Mouse (Mus musculus): ENCODE data around the gene E2f4.

The E2f4 gene

DNA sequence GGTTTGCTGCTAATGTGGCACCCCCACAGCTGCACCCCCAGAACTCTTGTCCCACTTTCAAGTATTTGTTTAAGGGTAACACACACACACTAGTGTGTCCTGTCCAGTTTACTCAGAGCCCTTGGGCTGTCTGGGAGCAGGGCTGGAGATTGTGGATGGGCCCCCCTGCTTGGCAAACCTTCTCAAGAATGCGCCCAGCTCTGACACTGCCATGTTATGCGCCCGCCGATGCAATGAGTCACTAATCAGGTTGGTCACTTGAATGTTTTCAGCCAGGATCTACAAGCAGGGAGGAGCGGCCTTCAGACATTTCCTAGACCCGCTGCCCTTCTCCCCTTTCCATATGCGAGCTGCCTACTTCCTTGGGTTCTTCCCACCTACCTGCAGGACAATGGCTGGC lies 5.0 kb upstream of the E2f4 start:
- no peak for DNase-seq (ENCODE audit: low read depth, low spot score)

DNA sequence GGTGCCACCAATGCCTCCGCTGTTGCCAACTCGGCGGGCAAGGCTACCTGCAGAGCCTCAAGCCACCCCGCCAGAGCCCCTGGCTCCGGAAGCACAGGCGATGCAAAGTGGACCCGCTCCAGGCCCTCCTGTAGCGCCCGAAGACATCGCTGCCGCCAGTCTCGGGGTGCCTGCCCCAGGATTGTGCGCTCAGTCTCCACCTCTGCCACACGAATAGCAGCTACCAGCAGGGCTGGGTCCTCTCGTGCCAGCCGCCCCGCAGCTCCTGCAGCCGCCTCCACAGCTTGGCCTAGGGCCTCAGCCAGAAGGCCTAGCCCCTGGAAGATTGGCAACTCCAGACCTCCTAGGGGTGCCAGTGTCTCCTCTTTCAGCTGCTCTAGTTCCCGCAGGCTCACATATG lies 4.1 kb upstream of the E2f4 start:
- no peak for DNase-seq (ENCODE audit: low read depth, low spot score)

DNA sequence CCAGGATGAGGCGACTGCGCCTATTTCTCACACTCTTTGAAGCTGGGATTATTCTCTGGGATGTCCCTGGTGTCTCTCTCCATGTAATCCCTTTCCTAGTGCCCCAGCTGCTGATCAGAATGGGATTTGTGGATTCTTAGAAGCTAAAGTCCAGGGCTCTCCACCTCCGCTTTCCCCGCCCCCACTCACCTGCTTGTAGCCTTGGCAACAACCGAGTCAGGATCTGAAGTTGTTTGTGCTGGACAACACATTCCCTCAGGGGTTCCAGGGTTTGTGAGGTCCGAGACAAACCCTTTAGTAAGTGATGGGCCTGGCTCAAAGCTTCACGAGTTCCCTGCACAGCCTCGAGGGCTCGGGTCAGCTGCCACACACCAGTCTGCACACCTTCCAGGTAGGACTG lies 2.7 kb upstream of the E2f4 start:
- DNase-seq (ENCODE audit: low read depth, low spot score) = no peak

DNA sequence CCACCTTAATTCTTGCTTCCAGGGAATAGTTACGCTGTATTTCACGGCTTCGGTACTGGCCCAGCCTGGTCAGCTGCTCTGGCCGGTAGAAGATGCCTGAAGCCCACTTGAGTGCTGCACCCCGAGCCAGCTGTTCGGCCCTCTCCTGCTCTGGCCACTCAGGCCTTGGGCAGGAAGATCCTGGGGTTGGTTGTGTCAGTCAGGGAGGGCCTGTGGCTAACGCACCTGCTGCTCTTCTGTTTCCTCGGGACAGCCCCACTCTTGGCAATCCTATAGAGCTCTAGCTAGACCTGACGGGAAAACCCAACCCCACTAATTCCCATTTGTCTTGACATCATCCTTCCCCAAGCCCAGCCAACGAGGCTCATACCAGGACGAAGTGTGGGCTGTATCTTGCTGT lies 2.2 kb upstream of the E2f4 start:
- no peak for DNase-seq (ENCODE audit: low read depth, low spot score)

DNA sequence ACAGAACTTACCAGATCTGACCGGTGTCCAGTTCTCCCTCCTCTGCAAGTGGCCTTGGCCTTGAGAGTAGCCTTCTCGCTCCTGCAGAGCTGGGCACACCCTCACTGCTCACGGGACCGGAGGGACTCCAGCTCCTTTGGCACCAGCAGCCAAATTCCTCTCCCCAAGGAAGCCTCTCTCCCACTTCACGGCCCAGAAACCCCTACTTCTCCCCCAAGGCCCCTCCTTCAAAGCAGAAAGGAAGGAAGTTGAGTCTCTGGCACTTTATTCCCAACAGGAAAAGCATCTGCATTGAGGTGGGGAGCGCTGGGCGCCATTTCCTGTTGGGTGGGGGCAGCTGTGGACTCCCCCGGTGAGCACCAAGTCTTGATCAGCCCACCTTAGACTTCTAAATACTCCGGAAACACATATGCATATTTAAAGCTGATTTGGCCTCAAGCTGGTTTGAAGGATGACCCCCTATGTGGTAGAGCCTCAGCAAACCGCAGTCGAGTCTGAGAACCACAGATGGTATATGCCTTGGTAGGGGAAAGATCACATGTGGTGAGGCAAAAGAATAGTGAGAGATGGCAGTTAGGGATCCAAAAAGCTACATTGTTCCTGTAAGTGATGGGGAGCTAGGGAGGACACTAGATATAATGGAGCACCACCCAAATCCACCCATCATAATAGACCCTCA lies 1.4 kb upstream of the E2f4 start, which contains the start of gene Exoc3l:
Exoc3l (minus strand) TSS at position 207 of the 679 bp plus-strand sequence.
- no peak for DNase-seq (ENCODE audit: low read depth, low spot score)

DNA sequence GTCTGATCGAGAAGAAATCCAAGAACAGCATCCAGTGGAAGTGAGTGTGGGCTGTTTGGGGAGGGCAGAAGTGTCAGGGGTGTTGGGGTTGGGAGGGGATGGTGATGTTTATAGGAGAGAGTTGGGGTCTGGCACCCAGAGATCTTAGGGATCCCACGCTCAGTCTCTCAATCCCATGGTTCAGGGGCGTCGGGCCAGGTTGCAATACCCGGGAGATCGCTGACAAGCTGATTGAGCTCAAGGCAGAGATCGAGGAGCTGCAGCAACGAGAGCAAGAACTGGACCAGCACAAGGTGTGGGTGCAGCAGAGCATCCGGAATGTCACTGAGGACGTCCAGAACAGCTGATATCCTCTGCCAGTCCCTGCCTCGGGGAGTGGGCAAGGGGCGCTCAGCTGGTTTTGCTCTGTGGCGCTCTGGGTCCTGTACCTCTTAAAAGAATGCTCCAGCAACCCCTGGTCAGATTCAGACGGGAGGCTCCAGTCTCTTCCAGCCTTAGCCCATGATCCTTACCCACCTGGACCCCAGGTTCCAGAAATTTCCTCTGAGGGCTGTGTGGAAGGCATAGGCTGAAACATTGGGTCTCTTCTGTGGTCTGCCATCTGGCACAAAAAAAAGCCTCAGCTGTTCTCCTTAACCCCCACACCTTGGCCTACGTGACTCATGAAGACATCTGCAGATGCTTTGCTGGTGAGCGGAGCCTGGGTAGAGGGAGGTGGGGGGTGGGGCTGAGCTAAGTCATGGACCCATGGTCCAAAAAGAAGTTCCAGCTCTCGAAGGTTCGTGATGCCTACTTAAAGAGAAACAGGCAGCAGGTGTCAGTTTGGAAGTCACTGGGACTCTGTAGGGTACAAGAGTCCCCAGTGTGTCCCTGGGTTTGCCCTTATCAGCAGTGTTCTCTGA lies 1.1 kb downstream of the E2f4 start:
- DNase-seq (ENCODE audit: low read depth, low spot score) = no peak

DNA sequence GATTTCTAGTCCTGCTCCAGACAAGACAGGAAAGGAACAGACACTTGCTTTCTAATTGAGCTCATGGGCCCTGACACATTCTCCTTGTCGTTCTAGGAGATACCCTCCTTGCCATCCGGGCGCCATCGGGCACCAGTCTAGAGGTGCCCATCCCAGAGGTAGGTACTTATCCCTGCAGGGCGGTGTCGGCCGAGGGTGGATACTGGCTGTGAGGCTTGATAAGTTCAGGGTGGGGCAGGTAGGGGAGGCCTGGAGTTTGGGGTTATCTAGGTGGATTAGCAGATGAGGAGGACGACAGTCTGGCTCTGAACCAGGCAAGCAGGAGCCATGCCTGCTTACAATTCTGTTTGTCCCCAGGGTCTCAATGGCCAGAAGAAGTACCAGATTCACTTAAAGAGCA lies 2.5 kb downstream of the E2f4 start:
- DNase-seq (ENCODE audit: low read depth, low spot score) = no peak

DNA sequence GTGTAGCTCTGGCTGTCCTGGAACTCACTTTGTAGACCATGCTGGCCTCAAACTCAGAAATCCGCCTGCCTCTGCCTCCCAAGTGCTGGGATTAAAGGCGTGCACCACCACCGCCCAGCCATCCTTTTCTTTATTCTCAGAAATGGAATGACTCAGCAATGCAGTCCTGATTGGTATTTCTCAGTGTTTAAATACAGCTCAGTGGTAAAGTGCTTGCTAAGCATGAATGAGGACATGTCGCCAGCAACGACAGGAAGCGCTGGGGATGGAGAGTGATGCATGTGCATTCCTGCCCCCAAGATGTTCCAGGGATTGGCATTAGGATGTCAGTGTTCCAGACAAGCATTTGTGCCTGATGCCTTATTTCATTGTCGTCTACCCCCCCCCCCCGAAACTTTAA lies 5.9 kb downstream of the E2f4 start:
- no peak for DNase-seq (ENCODE audit: low read depth, low spot score)

DNA sequence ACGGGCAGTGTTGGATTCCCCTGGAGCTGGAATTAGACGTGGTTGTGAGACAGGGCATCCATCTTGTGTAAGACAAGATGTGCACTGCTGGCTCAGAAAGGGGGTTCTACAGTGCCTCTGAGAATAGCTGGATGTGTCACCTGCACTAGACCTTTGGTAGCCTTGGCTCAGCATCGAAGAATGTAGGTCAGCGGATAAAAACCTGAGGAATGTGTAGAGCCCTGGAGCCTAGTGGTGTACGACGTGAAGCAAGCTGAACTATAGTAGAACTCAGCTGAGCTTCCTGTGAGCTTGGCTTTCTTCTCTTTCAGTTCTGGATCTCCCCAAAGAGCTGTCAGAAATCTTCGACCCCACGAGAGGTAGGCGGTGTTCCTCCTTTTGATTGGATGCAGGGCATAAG lies 6.4 kb downstream of the E2f4 start:
- DNase-seq (ENCODE audit: low read depth, low spot score) = no peak

DNA sequence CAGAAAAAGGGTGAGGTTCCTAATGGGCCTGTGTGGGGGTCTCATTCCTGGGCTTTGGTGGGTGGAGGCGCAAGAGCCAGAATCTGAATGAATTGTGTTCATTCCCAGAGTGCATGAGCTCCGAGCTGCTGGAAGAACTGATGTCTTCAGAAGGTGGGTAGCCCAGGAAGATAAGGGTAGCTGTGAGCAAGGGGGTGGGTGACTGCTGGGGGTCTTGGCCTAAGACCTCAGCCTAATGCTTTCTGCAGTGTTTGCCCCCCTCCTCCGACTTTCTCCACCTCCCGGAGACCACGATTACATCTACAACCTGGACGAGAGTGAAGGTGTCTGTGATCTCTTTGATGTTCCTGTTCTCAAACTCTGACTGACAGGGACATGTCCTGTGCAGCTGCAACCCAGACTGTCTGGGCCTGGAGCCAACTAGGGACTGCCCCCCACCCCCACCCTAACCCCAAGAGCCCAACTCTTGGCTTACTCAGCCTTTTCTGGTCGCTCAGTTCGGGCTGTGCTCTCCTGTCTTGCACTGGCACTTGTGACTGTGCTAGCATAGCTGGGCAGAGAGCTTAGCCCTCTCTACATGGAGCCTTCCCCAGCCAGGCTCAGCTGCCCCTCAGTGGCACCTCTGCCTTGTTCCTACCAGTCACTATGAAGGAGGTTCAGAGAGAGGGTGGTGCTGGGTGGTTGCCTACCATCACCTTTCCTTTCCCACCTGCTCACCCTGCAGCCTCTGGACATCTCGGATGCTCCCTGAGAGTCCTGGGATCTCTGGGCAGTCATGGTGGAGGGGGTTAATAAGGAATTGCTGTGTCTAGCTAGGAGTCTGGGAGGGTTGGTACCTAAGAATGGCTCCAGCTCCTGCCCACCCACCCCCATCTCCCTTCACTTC lies 7.1 kb downstream of the E2f4 start:
- DNase-seq (ENCODE audit: low read depth, low spot score) = peak; percentile 60

DNA sequence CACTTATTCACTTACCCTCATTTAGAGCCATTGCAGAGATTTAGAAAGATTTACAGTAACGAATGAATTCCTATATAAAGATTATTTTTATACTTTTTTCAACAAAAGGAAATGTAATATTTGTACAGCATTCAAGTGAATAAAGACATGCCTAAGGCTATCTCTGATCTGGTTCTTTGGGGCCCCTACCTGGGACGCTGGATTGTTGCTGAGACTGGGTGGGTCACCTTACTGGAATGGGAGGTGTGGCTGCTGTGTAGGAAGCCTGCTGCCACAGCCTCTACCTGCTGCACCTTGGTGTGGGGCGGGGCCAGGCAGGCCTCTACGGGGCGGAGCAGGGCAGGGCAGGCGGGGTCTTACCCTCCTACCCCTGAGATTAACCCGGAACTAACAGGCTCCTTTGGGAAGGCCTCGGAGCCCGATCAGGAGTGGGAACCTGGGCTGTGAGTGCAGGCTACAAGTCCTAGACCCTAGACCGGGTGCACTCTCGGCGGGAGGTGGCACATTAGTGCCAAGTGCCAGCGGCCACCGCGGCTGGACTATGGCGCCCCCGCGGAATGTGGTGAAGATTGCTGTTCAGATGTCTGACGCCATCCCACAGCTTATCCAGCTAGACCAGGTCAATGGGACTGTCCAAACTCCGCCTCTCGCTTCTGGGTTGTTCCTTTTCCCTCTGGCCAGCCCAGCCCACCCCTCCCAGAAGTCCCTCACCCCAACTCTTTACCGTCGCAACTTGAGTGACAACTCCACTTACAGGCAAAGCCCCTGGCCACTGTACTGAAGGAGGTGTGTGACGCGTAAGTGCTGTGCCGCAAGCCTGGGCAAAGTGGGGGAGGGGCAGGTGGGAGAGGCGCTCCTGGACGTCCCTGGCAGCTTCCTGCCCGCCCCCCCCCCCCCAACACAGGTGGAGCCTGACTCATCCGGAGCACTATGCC lies 8.0 kb downstream of the E2f4 start, which contains the start of gene Elmo3:
Elmo3 (plus strand) TSS at position 391 of the 935 bp plus-strand sequence.
- peak; percentile 63 for DNase-seq (ENCODE audit: low read depth, low spot score)

DNA sequence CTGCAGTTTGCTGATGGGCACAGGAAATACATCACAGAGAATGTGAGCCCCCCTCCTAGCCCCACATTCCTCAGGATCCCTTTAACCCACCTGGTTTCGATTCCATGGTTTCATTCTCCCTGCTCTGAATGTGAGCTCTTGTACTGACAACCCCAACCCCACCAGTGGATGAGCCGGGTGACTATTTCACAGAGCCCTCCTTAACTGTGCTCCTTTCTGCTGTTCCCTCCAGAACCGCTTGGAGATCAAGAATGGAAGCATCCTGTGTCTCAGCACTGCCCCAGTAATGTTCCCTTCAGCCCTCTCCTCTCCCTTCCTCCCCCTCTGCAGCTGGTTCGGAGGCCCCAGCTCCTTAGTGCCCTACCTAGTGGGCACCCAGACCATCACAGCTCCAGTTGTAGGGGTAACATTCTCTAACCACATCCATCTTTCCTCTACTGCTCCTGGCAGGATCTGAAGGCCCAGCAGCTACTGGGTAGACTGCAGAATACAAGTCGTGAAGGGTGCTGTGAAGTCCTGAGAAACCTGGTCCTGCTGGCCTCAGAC lies 8.8 kb downstream of the E2f4 start:
- no peak for DNase-seq (ENCODE audit: low read depth, low spot score)

DNA sequence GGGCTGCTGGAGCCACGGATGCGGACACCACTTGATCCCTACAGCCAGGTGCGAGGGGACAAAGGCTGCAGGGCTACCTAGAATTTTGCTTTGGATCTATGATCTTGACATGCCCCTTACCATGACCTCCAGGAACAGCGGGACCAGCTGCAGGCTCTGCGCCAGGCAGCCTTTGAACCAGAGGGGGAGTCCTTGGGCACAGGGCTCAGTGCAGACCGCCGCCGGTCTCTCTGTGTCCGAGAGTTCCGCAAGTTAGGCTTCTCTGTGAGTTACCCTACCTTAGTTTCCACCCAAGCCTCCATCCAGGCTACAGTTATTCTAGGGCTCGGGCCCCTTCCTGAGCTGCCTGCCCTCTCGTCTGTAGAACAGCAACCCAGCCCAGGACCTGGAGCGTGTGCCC lies 10.2 kb downstream of the E2f4 start:
- no peak for DNase-seq (ENCODE audit: low read depth, low spot score)

DNA sequence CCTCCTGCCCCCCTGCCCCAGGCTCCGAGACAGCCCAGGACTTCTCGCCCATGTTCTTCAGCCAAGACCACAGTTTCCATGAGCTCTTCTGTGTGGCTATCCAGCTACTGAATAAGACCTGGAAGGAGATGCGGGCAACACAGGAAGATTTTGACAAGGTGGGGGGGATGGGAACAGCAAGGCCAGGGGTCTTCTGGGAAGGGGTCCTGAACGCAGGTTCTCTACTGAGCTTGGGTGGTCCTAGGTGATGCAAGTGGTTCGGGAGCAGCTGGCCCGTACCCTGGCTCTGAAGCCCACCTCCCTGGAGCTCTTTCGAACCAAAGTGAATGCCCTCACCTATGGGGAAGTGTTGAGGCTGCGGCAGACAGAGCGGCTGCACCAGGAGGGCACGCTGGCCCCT lies 11.0 kb downstream of the E2f4 start:
- DNase-seq (ENCODE audit: low read depth, low spot score) = no peak

DNA sequence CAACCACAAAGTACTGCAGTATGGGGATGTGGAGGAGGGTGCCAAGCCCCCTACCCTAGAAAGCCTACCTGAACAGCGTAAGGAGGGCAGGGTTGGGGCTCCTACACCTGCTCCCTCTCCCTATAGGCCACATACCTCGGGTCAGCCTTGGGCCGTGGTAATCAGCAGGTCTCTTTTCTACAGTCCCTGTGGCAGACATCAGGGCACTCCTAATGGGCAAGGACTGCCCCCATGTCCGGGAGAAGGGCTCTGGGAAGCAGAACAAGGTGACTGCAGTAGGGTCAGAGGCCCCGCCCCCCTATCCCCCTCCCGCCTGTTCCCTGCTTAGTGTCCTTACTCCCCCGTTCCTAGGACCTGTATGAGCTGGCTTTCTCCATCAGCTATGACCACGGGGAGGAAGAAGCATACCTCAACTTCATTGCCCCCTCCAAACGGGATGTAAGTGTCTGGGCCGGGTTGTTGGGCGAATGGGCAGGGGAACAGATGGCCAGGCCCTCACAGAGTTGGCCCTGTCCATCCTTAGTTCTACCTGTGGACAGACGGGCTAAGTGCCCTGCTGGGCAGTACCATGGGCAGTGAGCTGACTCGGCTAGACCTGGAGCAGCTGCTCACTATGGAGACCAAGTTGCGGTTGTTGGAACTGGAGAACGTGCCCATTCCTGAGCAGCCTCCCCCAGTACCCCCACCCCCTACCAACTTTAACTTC lies 11.8 kb downstream of the E2f4 start:
- DNase-seq (ENCODE audit: low read depth, low spot score) = no peak

DNA sequence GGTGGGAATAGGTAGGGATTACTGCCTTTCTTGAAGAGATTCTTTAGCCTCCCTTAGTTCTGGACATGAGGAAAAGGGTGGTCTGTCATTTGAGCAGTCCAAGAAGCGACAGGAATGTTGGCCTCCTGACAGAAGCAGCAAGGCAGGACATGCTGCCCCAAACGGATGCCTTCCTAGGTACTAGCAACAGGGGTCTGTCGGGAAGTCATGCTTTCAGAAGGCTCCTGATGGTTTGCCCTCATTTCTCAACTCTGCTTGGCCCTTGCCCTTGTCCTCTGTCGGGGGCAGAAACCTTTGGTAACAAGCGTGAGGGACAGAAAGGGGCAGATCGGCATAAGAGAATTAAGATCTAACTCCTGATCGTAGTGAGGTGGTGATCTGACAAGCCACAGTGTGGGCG lies 12.7 kb downstream of the E2f4 start:
- DNase-seq (ENCODE audit: low read depth, low spot score) = no peak

DNA sequence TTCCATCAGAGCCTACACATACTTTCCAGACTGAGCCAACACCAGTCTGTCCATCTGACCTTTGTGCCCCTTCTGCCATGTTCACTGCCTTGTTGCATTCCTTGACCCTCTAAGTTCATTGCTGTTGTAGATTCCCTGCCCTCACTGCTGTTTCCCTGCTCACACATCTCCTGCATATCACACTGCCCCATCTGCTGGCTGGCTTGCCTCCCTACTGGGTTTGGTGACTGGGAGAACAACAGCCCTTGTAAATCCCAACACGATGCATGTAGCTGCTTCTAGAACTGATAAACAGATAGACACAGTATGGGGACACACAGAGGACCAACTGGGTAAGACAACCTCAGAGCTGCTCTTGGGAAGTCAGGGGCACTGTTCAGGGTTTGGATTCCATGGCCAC lies 14.3 kb downstream of the E2f4 start:
- no peak for DNase-seq (ENCODE audit: low read depth, low spot score)

DNA sequence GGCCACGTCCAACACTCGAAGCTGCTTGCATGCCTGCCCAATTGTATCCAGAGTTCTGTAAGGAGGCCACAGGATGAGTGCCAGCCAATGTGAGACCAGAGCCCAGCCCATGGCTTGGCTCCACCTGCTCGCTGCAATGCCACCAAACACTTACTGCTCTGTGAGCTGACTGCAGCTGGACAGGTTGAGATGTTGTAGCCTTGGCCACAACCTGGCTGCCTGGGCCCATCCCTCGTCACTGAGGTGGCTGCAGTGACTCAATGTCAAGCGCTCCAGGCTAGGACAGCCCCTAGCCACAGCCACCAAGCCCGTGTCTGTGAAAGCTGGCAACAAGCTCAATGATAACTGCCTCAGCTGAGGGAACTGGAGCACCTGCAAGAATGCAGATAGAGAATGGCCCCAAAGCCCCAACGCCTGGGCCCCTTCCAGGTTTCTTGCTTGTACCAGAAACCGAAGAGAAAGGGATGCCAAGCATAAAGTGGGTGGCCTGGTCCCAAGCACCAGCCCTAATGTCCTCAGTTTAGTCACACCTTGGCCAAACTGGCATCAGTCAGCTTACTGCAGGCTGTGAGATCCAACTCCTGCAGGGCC lies 15.5 kb downstream of the E2f4 start:
- no peak for DNase-seq (ENCODE audit: low read depth, low spot score)

DNA sequence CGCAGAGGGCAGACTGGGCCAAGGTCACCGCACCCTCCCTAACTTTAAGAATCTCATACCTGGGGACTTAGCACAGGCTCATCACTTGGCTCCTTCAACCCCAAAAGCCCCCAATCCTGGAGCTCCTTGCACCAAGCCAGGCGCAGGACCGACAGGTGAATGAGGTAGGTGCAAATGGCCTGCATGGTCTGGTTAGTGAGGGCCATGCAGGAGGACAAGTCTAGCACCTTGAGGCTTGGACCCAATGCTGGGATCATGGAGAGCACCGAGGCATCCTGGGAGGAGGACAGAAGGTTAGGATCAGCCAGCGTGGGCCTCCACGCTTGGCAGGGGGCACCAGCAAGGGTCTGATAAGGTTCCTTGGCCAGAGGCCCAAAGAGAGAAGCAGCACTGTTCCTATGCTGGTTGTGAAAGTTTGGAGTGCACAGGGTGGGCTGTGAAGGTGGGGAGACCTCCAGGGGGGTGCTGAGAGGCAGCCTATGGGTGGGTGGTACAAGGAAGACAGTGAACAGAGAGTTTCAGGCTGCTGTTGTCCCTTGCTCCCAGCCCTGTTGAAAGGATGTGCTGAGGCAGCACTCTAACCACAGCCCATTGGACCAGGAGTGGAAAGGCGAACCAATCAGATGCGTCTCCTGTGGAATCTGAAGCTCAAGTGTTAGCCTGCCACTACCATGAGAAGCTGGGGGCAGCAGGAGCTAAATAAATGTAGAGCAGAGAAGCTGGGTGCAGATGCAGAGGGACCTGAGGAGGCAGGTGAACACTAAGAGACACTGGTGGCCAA lies 16.3 kb downstream of the E2f4 start:
- DNase-seq (ENCODE audit: low read depth, low spot score) = no peak
